Mouse (Mus musculus): ENCODE measurements around the gene Gm7075. TPM values are rescaled to one million over a fixed set of nuclear protein-coding genes. Genes with fewer than 3 reads are reported as not detected.

Gm7075 gene
- polyA plus RNA-seq (2017; shearing (Covaris generic)): not detected

DNA sequence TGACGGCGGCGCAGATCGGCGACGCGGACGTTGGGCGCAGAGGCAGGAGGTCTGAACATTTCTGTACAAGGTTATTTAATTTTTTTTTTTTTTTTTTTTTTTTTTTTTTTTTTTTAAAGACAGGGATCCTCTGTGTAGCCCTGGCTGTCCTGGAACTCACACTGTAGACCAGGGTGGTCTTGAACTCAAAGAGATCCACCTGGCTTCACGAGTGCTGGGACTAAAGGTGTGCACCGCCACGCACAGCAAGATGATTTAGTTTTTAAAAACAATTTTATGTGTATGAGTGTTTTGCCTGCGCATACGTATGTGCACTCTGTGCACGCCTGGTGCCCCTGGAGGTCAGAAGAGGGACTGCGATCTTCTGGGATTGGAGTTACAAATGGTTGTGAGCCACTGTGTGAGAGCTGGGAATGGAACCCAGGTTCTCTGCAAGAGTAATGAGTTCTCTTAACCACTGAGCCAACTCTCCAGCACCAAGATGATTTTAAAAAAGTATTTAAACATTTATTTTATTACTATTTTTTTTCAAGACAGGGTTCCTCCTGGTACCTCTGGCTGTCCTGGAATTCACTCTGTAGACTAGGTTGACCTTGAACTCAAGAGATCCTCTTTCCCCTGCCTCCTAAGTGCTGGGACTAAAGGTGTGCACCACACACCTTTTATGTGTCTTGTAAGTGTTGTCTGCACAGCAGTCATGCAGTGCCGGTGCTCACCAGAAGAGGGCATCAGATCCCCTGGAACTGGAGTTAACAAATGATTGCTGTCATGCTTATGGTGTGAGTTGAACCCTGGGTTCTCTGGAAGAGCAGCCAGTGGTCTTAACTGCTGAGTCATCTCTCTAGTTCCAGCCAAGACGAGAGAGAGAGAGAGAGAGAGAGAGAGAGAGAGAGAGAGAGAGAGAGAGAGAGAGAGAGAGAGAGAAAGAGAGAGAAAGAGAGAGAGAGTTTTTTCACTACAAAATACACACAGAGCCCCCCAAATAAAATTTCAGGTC lies at the start of gene Gm7075:
Gene Gm7075 (minus strand): TSS at position 51 of the 997 bp plus-strand sequence.

DNA sequence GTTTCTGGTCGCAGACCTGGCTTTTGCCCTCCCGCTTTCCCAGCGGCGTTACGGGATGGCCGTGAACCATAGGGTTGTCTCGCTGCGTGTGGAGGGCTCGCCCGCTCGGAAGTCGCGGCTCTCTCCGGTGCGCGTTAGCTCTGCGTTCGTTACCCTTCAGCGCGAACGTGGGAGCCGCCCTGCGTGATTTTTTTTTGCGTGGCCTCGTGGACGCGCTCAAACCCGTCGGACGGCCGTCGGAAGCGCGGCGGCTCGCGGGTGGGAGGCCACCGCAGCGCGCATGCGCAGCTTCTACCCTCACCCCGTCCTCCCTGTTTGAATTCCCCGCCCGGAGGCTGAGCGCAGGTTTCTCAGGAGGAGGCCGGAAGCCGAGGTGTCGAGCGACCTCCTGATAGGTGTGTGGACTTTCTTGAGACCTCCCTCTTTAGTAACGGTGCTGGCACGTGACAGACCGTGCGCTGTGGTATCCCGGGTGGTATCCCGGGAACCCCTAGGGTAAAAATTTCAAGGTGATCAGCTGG lies 8.3 kb upstream of the Gm7075 start, which contains the start of gene Ctnna3:
Gene Ctnna3 (plus strand): TSS at position 314 of the 521 bp plus-strand sequence.

DNA sequence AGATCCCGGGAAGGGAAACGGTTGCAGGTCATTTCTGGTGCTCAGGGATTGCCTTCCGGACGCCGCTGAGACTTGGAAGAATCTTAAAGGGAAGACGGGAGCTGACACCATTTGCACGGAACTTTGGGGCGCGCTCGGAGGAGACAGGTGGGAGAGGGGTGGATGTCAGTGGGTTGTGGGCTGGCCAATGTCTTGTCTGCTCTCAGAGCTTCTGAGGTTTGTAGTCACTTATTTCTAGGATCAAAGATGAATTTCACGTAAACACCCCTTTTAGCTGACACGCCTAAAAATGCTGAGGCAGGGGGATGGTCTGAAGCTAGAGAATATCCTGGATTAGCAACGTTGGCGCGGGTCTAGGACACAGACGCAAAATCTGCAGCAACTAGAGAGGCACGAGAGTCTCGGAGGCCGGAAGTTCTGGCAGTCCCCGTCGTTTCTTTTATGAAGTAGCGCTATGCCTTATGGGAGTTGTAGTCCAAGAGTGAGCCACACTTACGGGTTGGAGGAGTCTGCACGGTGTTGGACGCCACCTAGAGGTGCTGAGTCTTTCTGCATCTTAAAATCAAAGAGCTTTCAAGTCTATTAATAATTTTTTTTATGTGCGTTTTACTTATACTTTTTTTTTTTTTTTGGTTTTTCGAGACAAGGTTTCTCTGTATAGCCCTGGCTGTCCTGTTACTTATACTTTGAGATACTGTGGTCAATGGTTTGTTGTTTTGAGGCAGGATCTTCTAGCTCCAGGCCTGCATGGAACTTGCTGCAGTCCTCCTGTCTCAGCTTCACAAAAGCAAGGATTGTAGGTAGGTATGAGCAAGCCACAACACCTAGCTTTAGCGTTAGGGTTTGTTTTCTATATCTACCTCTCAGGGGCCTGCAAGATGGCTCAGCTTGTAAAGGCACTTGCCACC lies 39.0 kb downstream of the Gm7075 start, which contains the start of gene Dnajc12:
Gene Dnajc12 (plus strand): TSS at position 72 of the 908 bp plus-strand sequence.

DNA sequence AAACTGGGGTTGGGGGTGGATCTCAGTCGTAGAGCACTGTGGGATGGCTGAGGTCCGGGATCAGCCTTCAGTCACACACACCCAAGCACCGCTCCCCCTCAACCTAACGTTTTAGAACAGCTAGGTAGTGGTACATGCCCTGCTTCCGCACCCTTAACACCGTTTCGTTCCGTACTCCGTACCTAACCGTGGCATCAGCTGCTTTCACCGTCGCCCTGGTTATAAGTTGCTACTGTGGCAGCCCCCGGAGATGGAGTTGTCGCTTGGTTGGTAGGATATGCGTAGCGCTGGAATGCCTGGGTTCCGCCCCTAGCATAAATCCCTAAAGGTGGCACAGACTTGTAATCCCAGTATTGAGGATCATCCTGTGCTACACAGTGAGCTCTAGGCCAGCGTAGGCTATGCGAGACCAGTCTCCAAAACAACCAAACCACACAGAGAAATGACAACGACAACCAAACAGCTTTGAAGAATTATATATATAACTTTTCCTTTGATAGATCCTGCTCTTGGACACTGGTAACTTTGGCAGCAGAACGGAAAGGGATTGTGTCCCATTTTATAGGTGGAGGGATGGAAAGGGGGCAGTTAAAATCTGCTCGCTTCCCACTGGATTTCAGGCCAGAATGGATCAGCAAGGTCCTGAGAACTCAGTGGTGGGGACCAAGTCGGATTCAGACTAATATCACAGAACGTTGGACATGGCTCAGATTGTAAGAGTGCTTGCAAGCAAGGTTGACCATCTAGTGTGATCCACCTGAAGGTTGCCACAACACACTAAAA lies 39.9 kb downstream of the Gm7075 start, which contains the start of gene Sirt1:
Gene Sirt1 (minus strand): TSS at position 207 of the 783 bp plus-strand sequence.

Other genes with a start within 250 kb of the Gm7075 start
- 0.05 TPM for gene Mypn, start 217.8 kb downstream of the Gm7075 start, polyA plus RNA-seq (2017; shearing (Covaris generic))
- gene Herc4, start 178.0 kb downstream of the Gm7075 start, polyA plus RNA-seq (2017; shearing (Covaris generic)): 128 TPM
- 24.4 TPM for gene Sirt1, start 40.1 kb downstream of the Gm7075 start, polyA plus RNA-seq (2017; shearing (Covaris generic))
- 5.6 TPM for gene Dnajc12, start 39.3 kb downstream of the Gm7075 start, polyA plus RNA-seq (2017; shearing (Covaris generic))
- 0.19 TPM for gene Ctnna3, start 8.3 kb upstream of the Gm7075 start, polyA plus RNA-seq (2017; shearing (Covaris generic))